Mouse (Mus musculus) MN1 (cell line): ENCODE measurements around the gene Gm17334.
A peak's percentile ranks its signal among the peaks of the same experiment; 100 is the strongest.

ENCODE experiments used
- DNase-seq: peaks from one replicate; pipeline ENCODE4 v3.0.0-alpha.2; 2016; ENCODE audit warnings: low spot score

Gm17334 gene

DNA sequence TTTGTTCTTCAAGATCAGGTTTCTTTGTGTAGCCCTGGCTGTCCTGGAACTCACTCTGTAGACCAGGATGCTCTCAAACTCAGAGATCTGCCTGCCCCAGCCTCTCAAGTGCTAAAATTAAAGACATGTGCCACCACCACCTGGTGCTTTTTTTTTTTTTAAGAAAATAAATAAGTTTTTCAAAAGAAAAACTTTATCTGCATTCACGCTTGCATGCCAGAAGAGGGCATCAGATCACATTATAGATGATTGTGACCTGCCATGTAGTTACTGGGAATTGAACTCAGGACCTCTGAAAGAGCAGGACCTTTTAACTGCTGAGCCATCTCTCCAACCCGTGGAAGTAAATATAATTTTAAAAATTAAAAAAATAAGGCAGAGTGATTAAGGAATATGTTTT is 27.7 kb downstream of the Gm17334 start:
- no peak for DNase-seq

DNA sequence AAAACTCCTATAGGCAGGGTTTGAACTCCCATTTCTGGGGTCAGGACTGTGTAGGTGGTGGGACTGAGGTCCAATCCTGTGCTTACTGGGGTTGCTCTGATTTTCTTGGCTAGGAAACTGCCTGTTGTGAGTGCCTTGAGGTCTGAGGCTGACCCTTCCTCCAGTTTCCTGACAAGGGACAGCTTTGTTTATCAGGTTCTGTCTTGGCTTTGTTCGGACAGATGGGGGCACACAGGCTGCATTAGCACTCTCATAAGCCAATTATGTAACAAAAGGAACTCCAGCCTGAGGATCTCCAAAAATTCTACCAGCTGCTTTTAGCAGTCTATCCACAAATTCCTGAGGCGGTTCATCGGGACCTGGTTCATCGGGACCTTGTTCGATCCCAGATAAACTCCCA is 30.6 kb downstream of the Gm17334 start:
- peak; percentile 29 for DNase-seq

DNA sequence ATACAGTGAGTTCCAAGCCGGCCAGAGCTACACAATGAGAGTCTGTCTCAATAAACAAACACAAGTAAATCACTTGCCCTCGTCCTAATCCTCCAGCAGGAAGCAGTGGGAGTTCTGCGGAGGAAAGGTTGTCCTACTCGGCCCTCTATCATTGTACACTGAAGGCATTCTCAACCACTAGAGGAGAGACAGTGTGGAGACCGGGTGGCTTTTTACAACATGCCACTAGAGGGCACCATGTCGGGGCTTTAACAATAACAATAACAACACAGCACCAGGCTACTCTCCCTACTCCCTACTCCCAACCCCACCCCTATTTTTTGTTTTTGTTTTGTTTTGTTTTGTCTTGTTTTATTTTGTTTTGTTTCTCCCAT is 35.4 kb downstream of the Gm17334 start:
- peak; percentile 79 for DNase-seq

DNA sequence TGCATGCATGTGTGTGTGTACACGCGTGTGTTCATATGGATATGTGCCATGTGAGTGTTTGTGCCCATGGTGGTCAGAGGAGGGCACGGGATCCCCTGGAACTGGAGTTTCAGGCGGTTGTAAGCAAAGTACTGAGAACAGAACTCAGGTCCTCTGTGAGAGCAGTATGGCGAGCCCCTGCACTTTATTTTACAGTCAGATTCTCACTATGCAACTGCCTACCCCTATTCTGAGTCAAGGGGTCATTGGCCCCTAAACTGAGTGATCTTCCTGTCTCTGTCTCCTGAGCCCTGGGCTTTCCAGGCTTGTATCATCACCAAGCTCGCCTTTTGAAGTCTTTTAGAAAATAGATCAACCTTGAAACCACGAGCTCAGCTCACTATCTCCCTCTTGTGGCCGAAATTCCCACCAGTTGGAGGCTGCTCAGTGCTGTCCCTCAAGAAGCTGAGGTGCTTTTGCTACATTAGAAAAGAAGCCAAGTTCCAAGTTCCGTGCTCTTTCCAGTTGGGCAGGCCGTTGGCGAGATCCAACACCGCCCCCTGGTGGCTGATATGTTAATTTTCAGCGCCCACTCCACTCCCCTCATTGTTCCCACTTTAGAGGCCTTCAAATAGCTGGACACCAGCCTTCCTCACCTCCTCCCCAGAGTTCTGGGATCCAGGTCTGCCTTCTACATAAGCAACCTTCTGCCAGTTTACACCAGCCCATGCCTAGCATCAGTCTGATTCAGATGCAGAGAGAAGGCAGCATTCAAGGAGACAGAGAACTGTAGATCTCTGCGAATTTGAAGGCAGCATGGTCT is 36.0 kb downstream of the Gm17334 start:
- peak; percentile 92 for DNase-seq

- peak; percentile 95 for DNase-seq
Measured at GRCm38 (mm10) chr11:53735682-53736245, 37.2 kb downstream of the Gm17334 start.

DNA sequence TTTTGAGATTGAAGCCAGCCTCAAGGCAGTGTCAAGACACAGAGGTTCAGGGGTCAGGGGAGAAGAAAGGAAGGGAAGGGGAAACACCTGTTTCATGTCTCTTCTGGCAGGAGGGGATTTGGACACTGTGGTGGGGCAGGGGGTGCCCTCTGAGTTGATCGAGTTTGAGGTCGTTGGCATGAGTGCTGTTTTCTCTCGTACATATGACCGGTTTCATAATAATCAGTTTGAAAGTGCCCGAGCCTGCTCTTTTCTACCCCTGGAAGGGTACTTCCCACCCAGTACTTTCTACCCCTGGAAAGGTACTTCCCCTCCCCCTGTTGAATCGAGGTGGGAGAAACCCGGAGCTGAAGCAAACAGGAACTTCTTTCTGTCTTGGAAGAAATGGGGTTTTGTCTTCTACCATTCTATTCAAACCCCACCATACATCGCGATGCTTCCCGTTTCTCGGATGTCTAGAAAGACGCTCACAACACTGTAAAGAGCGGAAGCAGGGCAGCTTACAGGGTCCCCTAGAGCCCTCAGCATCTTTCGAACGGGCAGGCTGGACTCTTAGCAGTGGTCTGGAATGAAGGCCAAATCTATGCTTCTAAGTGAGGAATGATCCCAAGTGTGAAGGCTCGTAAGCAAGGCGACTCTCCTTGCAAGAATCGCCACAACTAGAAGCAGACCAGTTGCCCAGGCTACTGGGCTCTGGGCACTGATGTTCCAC is 37.9 kb downstream of the Gm17334 start:
- peak; percentile 63 for DNase-seq

DNA sequence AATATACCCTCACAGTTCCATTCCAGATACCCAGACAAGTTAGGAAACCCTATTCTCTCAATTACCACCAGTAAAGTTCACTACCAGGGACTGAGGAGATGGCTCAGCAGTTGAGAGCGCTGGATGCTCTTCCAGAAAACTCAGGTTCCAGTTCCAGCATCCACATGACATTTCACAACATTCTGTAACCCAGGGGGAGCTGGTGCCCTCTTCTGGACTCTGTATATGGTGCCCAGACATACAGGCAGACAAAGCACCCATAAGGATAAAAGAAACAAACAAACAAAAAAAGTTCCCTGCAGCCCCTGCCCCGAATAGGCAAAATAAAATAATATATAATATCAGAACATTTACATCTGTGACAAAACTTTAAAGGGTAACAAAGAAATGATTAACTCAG is 38.6 kb downstream of the Gm17334 start:
- peak; percentile 50 for DNase-seq

DNA sequence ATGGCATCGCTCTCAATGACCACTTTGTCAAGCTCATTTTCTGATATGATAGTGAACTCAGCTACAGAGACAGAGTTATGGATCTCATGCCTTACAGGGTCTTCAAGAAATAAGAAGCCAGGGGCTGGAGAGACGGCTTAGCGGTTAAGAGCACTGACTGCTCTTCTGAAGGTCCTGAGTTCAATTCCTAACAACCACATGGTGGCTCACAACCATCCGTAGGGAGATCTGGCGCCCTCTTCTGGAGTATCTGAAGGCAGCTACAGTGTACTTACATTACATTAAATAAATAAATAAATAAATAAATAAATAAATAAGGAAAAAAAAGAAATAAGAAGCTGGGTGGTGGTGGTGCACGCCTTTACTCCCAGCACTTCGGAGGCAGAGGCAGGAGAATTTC is 39.2 kb downstream of the Gm17334 start:
- peak; percentile 53 for DNase-seq

GRCm38 (mm10) chr11:53732244-53732643 is 40.7 kb downstream of the Gm17334 start:
- no peak for DNase-seq

DNA sequence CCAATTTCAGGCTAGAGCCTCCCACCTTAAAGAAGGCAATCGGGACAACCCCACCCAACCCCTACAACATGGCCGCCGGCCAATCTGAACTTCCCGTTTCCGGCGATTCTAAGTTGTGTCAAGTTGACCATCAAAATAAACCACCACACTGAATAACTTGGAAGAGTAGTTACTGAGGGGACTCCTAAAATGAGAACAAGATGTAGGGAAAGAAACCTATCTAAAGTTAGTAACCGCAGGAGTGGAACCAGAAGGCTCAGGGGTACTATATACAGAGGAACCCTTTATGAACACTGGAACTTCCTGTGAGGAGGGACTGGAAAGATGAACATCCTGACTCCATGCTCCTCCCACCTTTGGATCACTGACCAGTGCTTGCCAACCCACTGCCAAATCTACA is 41.5 kb downstream of the Gm17334 start:
- no peak for DNase-seq
